Mouse (Mus musculus): ENCODE measurements around the gene Morf4l1. TPM values are rescaled to one million over a fixed set of nuclear protein-coding genes. Genes with fewer than 3 reads are reported as not detected.
"Not testable (repeated sequence)": the region's sequence is repeated elsewhere in the genome, so short reads cannot be mapped to it uniquely, and the experiment has no call there.

Gene Morf4l1
- total and polyA plus RNA-seq, 2 experiments = 56.1 to 161 TPM

DNA sequence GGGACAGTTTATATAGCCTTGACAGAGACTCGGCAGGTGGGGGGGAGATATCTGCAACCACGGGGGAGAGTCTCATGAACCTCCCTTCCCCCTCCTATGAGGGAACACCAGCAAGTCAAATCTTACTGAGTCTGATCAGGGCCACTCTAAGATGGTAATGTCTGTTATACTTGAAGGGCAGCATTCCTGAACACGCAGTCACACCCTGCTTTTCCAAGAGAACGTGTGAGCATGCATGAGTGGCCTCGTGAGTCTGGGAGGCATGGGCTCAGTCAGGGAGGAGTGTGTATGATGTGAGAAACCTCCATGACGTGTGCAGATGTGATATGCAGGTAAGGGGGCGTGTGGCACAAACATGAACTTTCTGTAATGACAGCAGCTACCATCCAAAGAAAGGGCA is 45.1 kb downstream of the Morf4l1 start:
- Histone ChIP-seq H3K27me3 (ENCODE audit: control insufficient read depth, insufficient read depth, low read length) (no peaks in the 10 kb centered on the region), H3K36me3 (ENCODE audit: control insufficient read depth, insufficient read depth, low read length) (peaks cover 47% of the 10 kb centered on the region), H3K79me2 (ENCODE audit: control insufficient read depth, insufficient read depth, low read length) (no peaks in the 10 kb centered on the region), H3K4me1 (ENCODE audit: control insufficient read depth, insufficient read depth, low read length) (no peaks in the 10 kb centered on the region), H3K4me3 (ENCODE audit: insufficient read depth, low read depth, low read length) (no peak overlapping the region), H3K27ac (replicated peaks; ENCODE audit: insufficient read depth, low read depth, low read length) (no peak overlapping the region), H3K9ac (ENCODE audit: low read depth, low read length) (no peak overlapping the region)
- TF ChIP-seq POLR2A (IDR thresholded peaks at IDR 0.05; ENCODE audit: extremely low read depth, insufficient read depth, low read length) (no peak), CTCF (IDR thresholded peaks at IDR 0.05; ENCODE audit: low read depth, low read length) (no peak)
- 86% methylated on average over 7 of the region's 7 CpGs for WGBS
- no peak for DNase-seq (ENCODE audit: extremely low read depth, low read depth, low spot score)

DNA sequence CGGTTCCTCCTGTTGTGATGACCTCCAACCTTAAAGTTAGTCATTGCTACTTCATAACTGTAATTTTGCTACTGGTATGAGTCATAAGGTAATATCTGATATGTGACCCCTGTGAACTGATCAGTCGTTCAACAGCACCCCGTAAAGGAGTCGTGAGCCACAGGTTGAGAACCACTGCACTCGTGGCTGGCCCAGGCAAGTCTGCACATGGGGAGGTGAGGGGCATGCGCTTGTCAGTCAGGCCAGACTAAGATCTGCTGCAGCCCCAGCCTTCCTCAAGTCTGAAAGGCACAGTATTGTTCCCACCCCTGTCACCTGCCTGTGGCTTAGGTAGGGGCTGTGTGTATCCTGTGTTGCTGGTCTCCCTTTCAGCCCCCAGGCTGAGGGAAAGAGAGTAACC is 45.8 kb downstream of the Morf4l1 start:
- H3K36me3 ChIP-seq (ENCODE audit: control insufficient read depth, insufficient read depth, low read length) = peaks cover 53% of the 10 kb centered on the region
- WGBS = 95% methylated on average over 6 of the region's 6 CpGs
- H3K27ac ChIP-seq (replicated peaks; ENCODE audit: insufficient read depth, low read depth, low read length) = no peak overlapping the region
- no peak for DNase-seq (ENCODE audit: extremely low read depth, low read depth, low spot score)
- H3K27me3 ChIP-seq (ENCODE audit: control insufficient read depth, insufficient read depth, low read length) = no peaks in the 10 kb centered on the region
- no peak overlapping the region for H3K4me3 ChIP-seq (ENCODE audit: insufficient read depth, low read depth, low read length)
- H3K4me1 ChIP-seq (ENCODE audit: control insufficient read depth, insufficient read depth, low read length) = no peaks in the 10 kb centered on the region
- no peaks in the 10 kb centered on the region for H3K79me2 ChIP-seq (ENCODE audit: control insufficient read depth, insufficient read depth, low read length)
- TF ChIP-seq POLR2A (IDR thresholded peaks at IDR 0.05; ENCODE audit: extremely low read depth, insufficient read depth, low read length) (no peak), CTCF (IDR thresholded peaks at IDR 0.05; ENCODE audit: low read depth, low read length) (no peak)
- no peak overlapping the region for H3K9ac ChIP-seq (ENCODE audit: low read depth, low read length)

DNA sequence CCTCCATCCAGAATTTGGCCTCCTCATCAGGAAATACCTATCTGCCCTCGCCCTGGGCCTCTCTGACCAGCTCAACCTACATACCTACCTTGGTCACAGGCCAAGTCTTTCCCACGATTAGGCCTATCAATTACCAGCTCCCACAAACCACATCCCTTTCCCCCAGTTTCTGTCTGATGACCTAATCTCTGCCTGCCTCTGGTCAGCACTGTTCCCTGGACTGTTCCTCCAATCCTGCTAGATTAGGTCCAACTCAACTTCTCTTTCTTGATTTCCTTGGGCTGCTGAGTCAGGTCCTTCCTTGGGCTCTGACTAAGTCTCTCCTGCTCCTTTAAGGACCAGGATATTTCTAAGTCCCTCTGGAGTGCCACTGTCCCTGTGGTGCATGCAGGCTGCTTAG is 47.2 kb downstream of the Morf4l1 start:
- H3K4me3 ChIP-seq (ENCODE audit: insufficient read depth, low read depth, low read length) = no peak overlapping the region
- TF ChIP-seq POLR2A (IDR thresholded peaks at IDR 0.05; ENCODE audit: extremely low read depth, insufficient read depth, low read length) (no peak), CTCF (IDR thresholded peaks at IDR 0.05; ENCODE audit: low read depth, low read length) (no peak)
- no peak for DNase-seq (ENCODE audit: extremely low read depth, low read depth, low spot score)
- no peaks in the 10 kb centered on the region for H3K79me2 ChIP-seq (ENCODE audit: control insufficient read depth, insufficient read depth, low read length)
- H3K27me3 ChIP-seq (ENCODE audit: control insufficient read depth, insufficient read depth, low read length) = no peaks in the 10 kb centered on the region
- no peaks in the 10 kb centered on the region for H3K4me1 ChIP-seq (ENCODE audit: control insufficient read depth, insufficient read depth, low read length)
- WGBS = 55% methylated on average over 2 of the region's 2 CpGs
- no peak overlapping the region for H3K9ac ChIP-seq (ENCODE audit: low read depth, low read length)
- H3K36me3 ChIP-seq (ENCODE audit: control insufficient read depth, insufficient read depth, low read length) = peaks cover 58% of the 10 kb centered on the region
- no peak overlapping the region for H3K27ac ChIP-seq (replicated peaks; ENCODE audit: insufficient read depth, low read depth, low read length)

DNA sequence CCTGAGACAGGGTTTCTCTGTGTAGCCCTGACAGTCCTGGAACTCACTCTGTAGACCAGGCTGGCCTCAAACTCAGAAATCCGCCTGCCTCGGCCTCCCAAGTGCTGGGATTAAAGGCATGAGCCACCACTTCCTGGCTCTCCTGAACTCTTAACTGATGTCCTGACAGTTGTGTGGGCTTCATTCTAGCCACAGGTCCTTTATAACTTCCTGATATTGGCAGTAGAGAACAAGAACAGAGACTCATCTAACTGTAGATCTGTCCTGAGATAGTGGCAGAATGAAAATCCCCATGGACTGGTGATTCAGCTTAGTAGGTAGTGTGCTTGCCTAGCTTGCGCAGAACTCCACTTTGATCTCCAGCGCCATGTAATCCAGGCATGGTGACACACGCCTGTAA is 53.6 kb downstream of the Morf4l1 start:
- not testable (repeated sequence) for H3K27ac ChIP-seq (replicated peaks; ENCODE audit: insufficient read depth, low read depth, low read length); DNase-seq (ENCODE audit: extremely low read depth, low read depth, low spot score); H3K4me3 ChIP-seq (ENCODE audit: insufficient read depth, low read depth, low read length); H3K9ac ChIP-seq (ENCODE audit: low read depth, low read length); H3K4me1 ChIP-seq (ENCODE audit: control insufficient read depth, insufficient read depth, low read length); H3K27me3 ChIP-seq (ENCODE audit: control insufficient read depth, insufficient read depth, low read length)
- H3K36me3 ChIP-seq (ENCODE audit: control insufficient read depth, insufficient read depth, low read length) = peaks cover 47% of the 10 kb centered on the region
- peaks cover 15% of the 10 kb centered on the region for H3K79me2 ChIP-seq (ENCODE audit: control insufficient read depth, insufficient read depth, low read length)
- 91% methylated on average over 5 of the region's 5 CpGs for WGBS

DNA sequence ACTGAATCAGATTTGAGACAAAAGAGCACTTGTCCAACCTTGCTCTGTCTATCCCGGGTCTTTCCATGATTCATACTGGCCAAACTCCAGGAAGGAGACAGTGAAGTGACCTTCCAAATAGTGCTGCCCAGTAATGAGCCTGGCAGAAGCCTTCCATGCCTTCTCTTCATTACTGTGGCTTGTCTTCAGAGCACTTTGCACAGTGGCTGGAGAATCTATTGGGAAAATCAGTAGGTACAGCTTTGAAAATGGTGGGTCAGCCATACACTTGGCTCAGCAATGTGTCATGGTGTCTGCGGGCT is 54.0 kb downstream of the Morf4l1 start:
- H3K9ac ChIP-seq (ENCODE audit: low read depth, low read length) = no peak overlapping the region
- no peak overlapping the region for H3K27ac ChIP-seq (replicated peaks; ENCODE audit: insufficient read depth, low read depth, low read length)
- 52% methylated on average over 2 of the region's 2 CpGs for WGBS
- peaks cover 15% of the 10 kb centered on the region for H3K79me2 ChIP-seq (ENCODE audit: control insufficient read depth, insufficient read depth, low read length)
- no peaks in the 10 kb centered on the region for H3K27me3 ChIP-seq (ENCODE audit: control insufficient read depth, insufficient read depth, low read length)
- TF ChIP-seq CTCF (IDR thresholded peaks at IDR 0.05; ENCODE audit: low read depth, low read length) = no peak
- H3K4me3 ChIP-seq (ENCODE audit: insufficient read depth, low read depth, low read length) = no peak overlapping the region
- peaks cover 4% of the 10 kb centered on the region for H3K4me1 ChIP-seq (ENCODE audit: control insufficient read depth, insufficient read depth, low read length)
- DNase-seq (ENCODE audit: extremely low read depth, low read depth, low spot score) = no peak
- H3K36me3 ChIP-seq (ENCODE audit: control insufficient read depth, insufficient read depth, low read length) = peaks cover 43% of the 10 kb centered on the region

DNA sequence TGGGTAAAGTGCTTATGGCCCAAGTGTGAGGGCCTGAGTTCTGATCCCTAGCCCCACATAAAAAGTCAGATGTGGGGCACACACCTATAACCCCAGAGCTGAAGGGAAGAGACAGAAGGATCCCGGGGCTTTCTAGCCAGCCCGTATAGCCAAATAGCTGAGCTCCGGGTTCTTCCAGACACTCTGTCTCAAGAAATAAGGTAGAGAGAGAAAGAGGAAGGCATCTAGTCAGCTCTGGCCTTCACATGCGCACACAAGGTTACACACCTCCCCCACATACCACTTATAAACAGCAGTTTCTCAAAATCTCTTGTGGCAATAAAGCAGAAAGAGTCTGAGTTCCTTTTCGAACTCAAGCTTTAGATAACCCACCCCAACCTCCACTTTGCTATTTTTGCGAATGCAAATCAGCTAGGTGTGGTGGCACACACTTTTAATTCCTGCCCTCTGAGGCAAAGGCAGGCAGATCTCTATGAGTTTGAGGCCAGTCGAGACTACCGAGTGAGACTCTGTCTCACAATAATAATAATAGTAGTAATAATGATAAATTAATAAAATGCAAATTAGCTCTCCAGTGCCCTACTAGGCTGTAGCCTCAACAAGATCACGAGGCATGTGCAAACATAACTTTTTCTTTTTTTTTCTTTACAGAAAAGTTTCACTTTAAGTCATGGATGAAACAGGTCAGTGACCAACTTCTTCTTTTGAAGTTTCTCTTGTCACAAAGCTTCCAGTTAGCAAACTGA is 54.6 kb downstream of the Morf4l1 start:
- Histone ChIP-seq H3K27me3 (ENCODE audit: control insufficient read depth, insufficient read depth, low read length) (no peaks in the 10 kb centered on the region), H3K4me3 (ENCODE audit: insufficient read depth, low read depth, low read length) (no peak overlapping the region), H3K4me1 (ENCODE audit: control insufficient read depth, insufficient read depth, low read length) (peaks cover 4% of the 10 kb centered on the region), H3K79me2 (ENCODE audit: control insufficient read depth, insufficient read depth, low read length) (peaks cover 15% of the 10 kb centered on the region), H3K27ac (replicated peaks; ENCODE audit: insufficient read depth, low read depth, low read length) (peak overlapping the region; percentile 56; the same call in 1 of the 2 replicates), H3K9ac (ENCODE audit: low read depth, low read length) (no peak overlapping the region), H3K36me3 (ENCODE audit: control insufficient read depth, insufficient read depth, low read length) (peaks cover 38% of the 10 kb centered on the region)
- TF ChIP-seq POLR2A (IDR thresholded peaks at IDR 0.05; ENCODE audit: extremely low read depth, insufficient read depth, low read length) = no peak
- TF ChIP-seq CTCF (IDR thresholded peaks at IDR 0.05; ENCODE audit: low read depth, low read length) = no peak
- DNase-seq (ENCODE audit: extremely low read depth, low read depth, low spot score) = peak; percentile 32
- 74% methylated on average over 9 of the region's 9 CpGs for WGBS

Measured in liver, adult 2 months (tissue).